Mouse (Mus musculus) myocyte (in vitro differentiated cells): ENCODE measurements around the gene Map1s. TPM values are rescaled to one million over a fixed set of nuclear protein-coding genes. Genes with fewer than 3 reads are reported as not detected.

ENCODE experiments used
- H3K27me3 ChIP-seq: one replicate; pipeline ENCODE4 v1.6.1; 2011; ENCODE audit not compliant: control insufficient read depth, insufficient read depth, insufficient read length
- H3K36me3 ChIP-seq: one replicate; pipeline ENCODE4 v1.6.1; 2011; ENCODE audit not compliant: control insufficient read depth, insufficient read depth
- H3K4me2 ChIP-seq: one replicate; pipeline ENCODE4 v1.6.1; 2011; ENCODE audit warnings: low read depth, control low read depth
- H3K4me3 ChIP-seq: one replicate; pipeline ENCODE4 v1.5.1; 2011; ENCODE audit warnings: mild to moderate bottlenecking, control low read depth, moderate library complexity
- H3K79me2 ChIP-seq: one replicate; pipeline ENCODE4 v1.6.1; 2011; ENCODE audit not compliant: control insufficient read depth, insufficient read depth
- H3ac ChIP-seq: one replicate; pipeline ENCODE4 v1.6.1; 2011; ENCODE audit not compliant: control insufficient read depth, insufficient read length
- CEBPB ChIP-seq: IDR thresholded peaks from 2 replicates; pipeline ENCODE4 v1.6.1; 2011; ENCODE audit warnings: mild to moderate bottlenecking, moderate library complexity; ENCODE audit not compliant: poor library complexity, insufficient read depth, severe bottlenecking
- E2F4 ChIP-seq: IDR thresholded peaks from one replicate; pipeline ENCODE4 v1.6.1; 2011; ENCODE audit warnings: mild to moderate bottlenecking, control low read depth, moderate library complexity; ENCODE audit not compliant: insufficient read depth
- MAX ChIP-seq: IDR thresholded peaks from one replicate; pipeline ENCODE4 v1.6.1; 2011; ENCODE audit warnings: low read depth, mild to moderate bottlenecking, control low read depth
- MYOD1 ChIP-seq, 3 experiments: IDR thresholded peaks; one replicate each; pipeline ENCODE4 v1.6.1; 2011; ENCODE audit warnings: control low read depth in 2 of 3, low read depth in 2 of 3, mild to moderate bottlenecking in 2 of 3, moderate library complexity in 1 of 3; ENCODE audit not compliant: insufficient read length in 2 of 3, control insufficient read depth in 1 of 3
- MYOG ChIP-seq, 3 experiments: IDR thresholded peaks; one replicate each; pipeline ENCODE4 v1.6.1; 2011; ENCODE audit warnings: control low read depth in 2 of 3, low read depth in 2 of 3, mild to moderate bottlenecking in 2 of 3; ENCODE audit not compliant: insufficient read length in 2 of 3, control insufficient read depth in 1 of 3, insufficient read depth in 1 of 3
- POLR2A ChIP-seq: IDR thresholded peaks from one replicate; pipeline ENCODE4 v1.6.1; 2011; ENCODE audit warnings: low read depth, mild to moderate bottlenecking, control low read depth, moderate library complexity; ENCODE audit not compliant: insufficient read length
- POLR2AphosphoS2 ChIP-seq: IDR thresholded peaks from one replicate; pipeline ENCODE4 v1.6.1; 2011; ENCODE audit warnings: low read depth, control low read depth; ENCODE audit not compliant: insufficient read length
- REST ChIP-seq: IDR thresholded peaks from one replicate; pipeline ENCODE4 v1.6.1; 2011; ENCODE audit warnings: mild to moderate bottlenecking, control low read depth, moderate library complexity; ENCODE audit not compliant: insufficient read depth, insufficient read length
- SRF ChIP-seq: IDR thresholded peaks from one replicate; pipeline ENCODE4 v1.6.1; 2011; ENCODE audit warnings: low read depth; ENCODE audit not compliant: control insufficient read depth, insufficient read length
- TCF12 ChIP-seq: IDR thresholded peaks from one replicate; pipeline ENCODE4 v1.6.1; 2011; ENCODE audit warnings: mild to moderate bottlenecking, control low read depth; ENCODE audit not compliant: poor library complexity, insufficient read depth, severe bottlenecking
- TCF3 ChIP-seq: IDR thresholded peaks from one replicate; pipeline ENCODE4 v1.6.1; 2011; ENCODE audit warnings: low read depth, control low read depth; ENCODE audit not compliant: insufficient read length
- USF1 ChIP-seq: IDR thresholded peaks from one replicate; pipeline ENCODE4 v1.6.1; 2011; ENCODE audit warnings: low read depth, mild to moderate bottlenecking, control low read depth, moderate library complexity
- polyA plus RNA-seq: library from polyadenylated mRNA; unstranded; fragments of >200 nt; fragmentation: generic; extraction: Trizol; gene quantifications from one replicate; pipeline ENCODE4 v1.2.1, GENCODE M21; 2012; ENCODE audit warnings: missing spikeins

Gene Map1s
- polyA plus RNA-seq, 1 experiment = 62.0 TPM

DNA sequence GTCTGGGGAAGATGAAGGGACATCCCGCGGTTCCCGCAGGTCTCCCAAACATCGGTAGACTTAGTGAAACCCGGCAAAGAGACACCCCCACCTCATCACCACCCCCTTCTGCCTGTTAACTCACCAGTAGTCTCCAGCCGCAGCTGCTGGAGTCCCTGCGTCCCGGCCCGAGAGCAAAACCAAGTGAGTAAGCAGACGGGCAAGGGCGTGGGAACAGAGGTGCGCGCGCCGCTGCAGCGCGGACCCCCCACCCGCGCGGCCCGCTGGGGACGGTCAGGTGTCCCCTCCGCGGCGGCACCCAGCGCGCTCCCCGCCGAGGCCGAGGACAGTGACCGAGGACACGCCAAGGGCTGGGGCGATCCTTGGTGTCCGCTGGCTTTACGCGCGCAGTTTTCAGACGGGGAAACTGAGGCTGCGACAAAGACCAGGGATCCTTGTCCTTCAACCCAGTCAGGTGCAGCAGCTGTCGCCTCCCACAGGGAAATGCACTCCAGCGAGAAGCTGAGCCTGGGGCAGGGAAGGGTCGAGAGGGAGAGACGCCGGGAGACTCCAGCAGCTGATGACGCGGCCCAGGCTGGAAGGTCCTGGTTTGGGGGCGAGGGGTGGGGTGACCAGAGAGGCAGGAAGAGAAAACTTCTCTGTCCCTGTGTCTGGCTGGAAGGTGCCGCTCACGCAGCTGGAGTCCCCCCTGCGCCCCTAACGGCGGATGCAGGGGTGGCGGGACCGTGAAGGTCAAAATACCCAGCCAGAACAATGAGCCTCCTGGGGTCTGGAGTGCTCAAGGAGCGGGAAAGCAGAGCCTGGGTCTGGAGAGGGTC, 42.7 kb upstream of the Map1s start, which contains the start of gene Kcnn1:
Gene Kcnn1, minus strand, starts transcription at position 435 of the 818 bp plus-strand sequence.
- H3K27me3 ChIP-seq = no peaks in the 10 kb centered on the region
- no peaks in the 10 kb centered on the region for H3K79me2 ChIP-seq
- TF ChIP-seq REST = no peak
- no peak for TF ChIP-seq MAX
- TF ChIP-seq CEBPB = no peak
- TF ChIP-seq MYOD1 (IDR thresholded peaks at IDR 0.05; ENCODE audit: control insufficient read depth in 1 of 3, insufficient read length in 2 of 3, low read depth in 2 of 3) = peak in 1 of 3 experiments; percentile 35
- TF ChIP-seq TCF12 = no peak
- peak in 1 of 3 experiments; percentile 32 for TF ChIP-seq MYOG (IDR thresholded peaks at IDR 0.05; ENCODE audit: control insufficient read depth in 1 of 3, insufficient read depth in 1 of 3, insufficient read length in 2 of 3, low read depth in 2 of 3)
- H3ac ChIP-seq = no peak within 1 kb of the TSS
- no peaks in the 10 kb centered on the region for H3K36me3 ChIP-seq
- H3K4me2 ChIP-seq = peak within 1 kb of the TSS; percentile 87
- peak within 1 kb of the TSS; percentile 33 for H3K4me3 ChIP-seq

DNA sequence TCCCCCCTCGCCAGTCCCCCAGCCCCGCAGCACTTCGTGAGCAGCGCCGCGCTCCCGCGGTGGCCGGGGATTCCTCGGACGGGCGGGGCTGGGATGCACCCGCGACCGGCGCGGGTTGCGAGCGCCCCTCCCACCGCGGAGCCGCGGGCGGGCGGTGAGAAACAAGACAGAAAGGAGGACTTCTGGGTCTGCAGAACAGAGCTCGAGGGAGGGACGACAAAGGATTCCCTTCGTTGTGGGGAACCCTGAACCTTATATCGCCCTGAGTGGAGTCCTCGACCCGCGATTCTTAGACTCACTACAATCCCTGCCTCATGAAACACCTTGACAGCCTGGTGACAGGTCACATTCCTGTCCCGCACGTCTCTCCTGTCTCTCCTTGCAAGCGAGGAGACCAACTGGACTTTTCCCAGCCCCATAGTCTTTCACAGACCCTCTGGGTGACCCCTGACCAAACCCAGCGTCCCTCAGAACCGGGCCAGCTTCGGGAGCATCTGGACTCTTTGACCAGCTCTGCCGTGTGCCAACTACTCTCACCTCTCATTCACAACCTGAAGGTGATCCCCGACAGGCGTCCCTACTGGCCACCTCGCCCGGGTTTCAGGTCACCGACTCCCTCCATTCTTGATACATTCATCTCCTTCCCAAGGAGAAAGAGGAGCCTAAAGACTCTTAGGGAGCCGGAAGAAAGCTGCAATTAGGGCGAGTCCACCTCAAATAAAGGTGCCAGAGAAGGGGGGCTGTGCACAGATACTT, 41.6 kb upstream of the Map1s start:
- Histone ChIP-seq H3ac (no peak overlapping the region), H3K4me2 (peak overlapping the region; percentile 87), H3K4me3 (peak overlapping the region; percentile 33), H3K36me3 (no peaks in the 10 kb centered on the region), H3K79me2 (no peaks in the 10 kb centered on the region), H3K27me3 (no peaks in the 10 kb centered on the region)
- TF ChIP-seq USF1 (no peak), POLR2AphosphoS2 (peak; percentile 45), MYOD1 (IDR thresholded peaks at IDR 0.05; ENCODE audit: control insufficient read depth in 1 of 3, insufficient read length in 2 of 3, low read depth in 2 of 3) (peak in 1 of 3 experiments; percentile 6), E2F4 (no peak), SRF (no peak), REST (no peak), MYOG (IDR thresholded peaks at IDR 0.05; ENCODE audit: control insufficient read depth in 1 of 3, insufficient read depth in 1 of 3, insufficient read length in 2 of 3, low read depth in 2 of 3) (no peak), TCF12 (no peak), TCF3 (no peak), POLR2A (peak; percentile 49), CEBPB (no peak), MAX (no peak)

DNA sequence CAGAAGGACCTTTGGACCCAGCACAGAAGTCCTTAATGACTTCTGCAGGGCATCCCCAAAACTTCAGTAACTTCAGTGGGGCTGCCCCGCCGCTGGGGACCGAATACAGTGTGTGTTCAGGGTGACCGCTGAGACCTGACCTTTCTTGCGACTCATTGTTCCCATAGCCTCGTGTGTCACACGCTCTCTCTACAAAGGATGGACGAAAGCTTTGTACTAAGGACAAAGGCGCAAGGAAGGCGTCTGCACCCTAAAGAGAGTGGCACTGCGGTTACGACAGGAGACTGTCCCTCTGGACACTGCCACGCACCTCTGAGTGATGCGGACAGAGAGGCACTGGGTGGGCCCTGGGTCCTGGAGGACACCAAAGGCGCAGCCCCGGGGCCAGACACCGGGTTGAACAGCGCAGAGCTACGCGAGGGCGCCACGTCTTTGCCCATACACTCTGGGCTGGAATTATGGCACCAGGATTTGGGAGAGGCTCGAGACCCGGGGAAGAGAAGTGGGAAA, 41.0 kb upstream of the Map1s start:
- Histone ChIP-seq H3K79me2 (no peaks in the 10 kb centered on the region), H3ac (no peak overlapping the region), H3K4me3 (peak overlapping the region; percentile 33), H3K36me3 (no peaks in the 10 kb centered on the region), H3K27me3 (no peaks in the 10 kb centered on the region), H3K4me2 (peak overlapping the region; percentile 87)
- TF ChIP-seq CEBPB (no peak), USF1 (no peak), MYOG (IDR thresholded peaks at IDR 0.05; ENCODE audit: control insufficient read depth in 1 of 3, insufficient read depth in 1 of 3, insufficient read length in 2 of 3, low read depth in 2 of 3) (no peak), E2F4 (no peak), TCF12 (no peak), REST (no peak), POLR2A (peak; percentile 63), TCF3 (no peak), POLR2AphosphoS2 (peak; percentile 41), SRF (no peak), MYOD1 (IDR thresholded peaks at IDR 0.05; ENCODE audit: control insufficient read depth in 1 of 3, insufficient read length in 2 of 3, low read depth in 2 of 3) (no peak), MAX (no peak)

DNA sequence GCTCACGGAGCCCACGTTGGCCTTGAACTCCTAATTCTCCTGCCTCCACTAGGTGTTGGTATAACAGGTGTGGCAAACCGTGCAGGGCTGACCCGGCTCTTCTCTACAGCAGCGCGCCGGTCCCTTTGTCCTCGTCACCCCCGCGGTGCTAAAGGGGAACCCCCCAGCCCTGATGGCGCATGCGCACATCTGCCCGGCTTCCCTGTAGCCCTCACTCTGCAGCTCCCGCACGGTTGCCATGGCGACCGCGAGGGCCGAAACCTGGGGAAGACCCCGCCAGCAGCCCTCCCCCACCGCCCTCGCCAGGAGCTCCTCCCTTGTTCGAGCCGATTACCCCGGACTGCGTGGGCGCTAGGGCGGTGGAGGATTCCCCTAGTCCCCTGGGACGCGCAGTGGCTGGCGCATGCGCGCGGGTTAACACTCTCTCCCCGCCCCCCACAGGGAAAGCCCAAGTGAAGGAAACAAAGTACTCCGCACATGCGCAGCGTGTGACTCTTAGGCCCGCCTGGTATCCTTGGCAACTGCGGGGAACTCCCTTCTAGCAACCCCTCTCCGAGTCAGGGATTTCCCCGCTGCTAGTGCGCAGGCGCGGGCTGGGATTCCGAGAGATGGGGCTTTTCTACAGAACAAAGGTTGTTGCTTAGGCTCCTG, 40.3 kb upstream of the Map1s start:
- Histone ChIP-seq H3K4me2 (peak overlapping the region; percentile 87), H3K79me2 (no peaks in the 10 kb centered on the region), H3ac (no peak overlapping the region), H3K4me3 (peak overlapping the region; percentile 33), H3K36me3 (no peaks in the 10 kb centered on the region), H3K27me3 (no peaks in the 10 kb centered on the region)
- TF ChIP-seq E2F4 = no peak
- TF ChIP-seq TCF12 = no peak
- peak; percentile 82 for TF ChIP-seq POLR2A
- no peak for TF ChIP-seq CEBPB
- peak in 1 of 3 experiments; percentile 36 for TF ChIP-seq MYOD1 (IDR thresholded peaks at IDR 0.05; ENCODE audit: control insufficient read depth in 1 of 3, insufficient read length in 2 of 3, low read depth in 2 of 3)
- no peak for TF ChIP-seq SRF
- TF ChIP-seq TCF3 = no peak
- no peak for TF ChIP-seq MYOG (IDR thresholded peaks at IDR 0.05; ENCODE audit: control insufficient read depth in 1 of 3, insufficient read depth in 1 of 3, insufficient read length in 2 of 3, low read depth in 2 of 3)
- TF ChIP-seq POLR2AphosphoS2 = peak; percentile 79
- no peak for TF ChIP-seq MAX
- no peak for TF ChIP-seq USF1
- no peak for TF ChIP-seq REST
